Mouse (Mus musculus) bone marrow, adult 2 months (tissue): ENCODE results near the gene Trim47. TPM values are rescaled to one million over a fixed set of nuclear protein-coding genes. Genes with fewer than 3 reads are reported as not detected.
"Not testable (repeated sequence)": the region's sequence is repeated elsewhere in the genome, so short reads cannot be mapped to it uniquely, and the experiment has no call there.

Source experiments
- H3K27ac ChIP-seq: fragments of 200-500 bp; 2 replicates; pipeline ENCODE4 v1.5.1; 2012; ENCODE audit warnings: low read depth, mild to moderate bottlenecking, control low read depth, inconsistent platforms, low read length; ENCODE audit not compliant: control insufficient read depth, poor library complexity, insufficient read depth
- H3K4me1 ChIP-seq: fragments of 200-500 bp; 2 replicates; pipeline ENCODE4 v1.6.1; 2011; ENCODE audit warnings: low read length; ENCODE audit not compliant: control insufficient read depth, insufficient read depth
- H3K4me3 ChIP-seq: fragments of 200-500 bp; replicated peaks from 2 replicates; pipeline ENCODE3; 2011; ENCODE audit warnings: mild to moderate bottlenecking, low read depth, low read length, control low read depth; ENCODE audit not compliant: control insufficient read depth
- CTCF ChIP-seq: fragments of 200-500 bp; IDR thresholded peaks from 2 replicates; pipeline ENCODE4 v1.5.1; 2011; ENCODE audit warnings: low read length, control low read depth; ENCODE audit not compliant: control insufficient read depth, insufficient read depth
- POLR2A ChIP-seq: fragments of 200-500 bp; IDR thresholded peaks from 2 replicates; pipeline ENCODE4 v1.6.1; 2011; ENCODE audit warnings: low read depth, mild to moderate bottlenecking, control low read depth, low read length, borderline replicate concordance; ENCODE audit not compliant: control insufficient read depth
- WGBS: fragments of 180-500 bp; shearing (Covaris S2); methylation state at CpG from one replicate; pipeline ENCODE4 v1.1.7; 2018; 5-methylcytosine and 5-hydroxymethylcytosine counted together
- polyA plus RNA-seq: library from polyadenylated mRNA; stranded (reverse); fragments of >200 nt; gene quantifications from 2 replicates; pipeline ENCODE4 v1.2.4, GENCODE M21; 2011; ENCODE audit warnings: low replicate concordance; ENCODE audit not compliant: missing spikeins, insufficient read depth, insufficient read length

The Trim47 gene
- polyA plus RNA-seq, 1 experiment = 8.9 TPM

DNA sequence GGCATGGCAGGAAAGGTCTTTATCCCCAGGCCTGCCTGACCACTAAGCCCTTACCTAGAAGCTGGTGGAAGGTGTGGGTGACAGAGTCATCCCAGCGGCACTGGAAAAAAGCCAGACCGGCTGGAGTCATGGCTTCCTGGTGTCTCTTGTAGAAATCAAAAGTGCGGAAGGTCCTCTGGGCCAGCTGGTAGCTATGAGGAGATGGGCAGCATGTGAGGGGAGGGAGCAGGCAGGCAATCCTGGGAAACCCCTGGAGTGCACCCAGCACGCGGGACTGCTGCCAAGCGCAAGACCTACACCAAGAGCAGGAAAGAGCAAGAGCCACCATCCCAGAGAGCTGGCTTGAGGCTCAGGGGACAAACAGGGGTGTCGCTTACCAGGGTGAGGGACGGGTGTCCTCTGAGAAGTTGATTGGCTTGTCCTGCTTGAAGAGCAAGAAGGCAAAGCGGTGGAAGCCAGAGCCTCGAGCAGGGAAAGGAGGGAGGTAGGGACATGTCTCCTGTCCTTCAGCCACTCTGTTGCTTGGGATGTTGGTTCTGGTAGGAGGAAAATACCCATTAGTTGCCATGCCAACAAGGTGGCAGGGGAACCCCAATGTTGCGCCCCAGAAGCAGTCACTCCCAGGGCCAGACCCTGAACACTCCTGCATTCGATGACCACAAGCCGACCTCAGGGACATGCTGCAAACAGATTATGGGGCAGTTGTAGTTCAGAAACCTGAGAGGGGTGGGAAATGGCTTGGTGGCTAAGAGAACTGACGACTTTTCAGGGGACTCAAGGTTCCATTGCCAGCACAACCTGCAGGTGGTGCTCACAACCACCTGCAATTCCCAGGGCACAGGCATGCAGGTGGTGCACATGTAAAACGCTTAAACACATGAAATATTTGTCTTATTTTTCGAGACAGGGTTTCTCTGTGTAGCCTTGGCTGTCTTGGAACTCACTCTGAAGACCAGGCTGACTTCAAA, 5.6 kb upstream of the Trim47 start:
- Histone ChIP-seq H3K4me3 (no peak overlapping the region), H3K27ac (no peak overlapping the region), H3K4me1 (peaks cover 5% of the 10 kb centered on the region; the same call in 1 of the 2 replicates)
- WGBS = 76% methylated on average over 16 of the region's 16 CpGs
- TF ChIP-seq POLR2A (no peak), CTCF (peak; percentile 22; the same call in 1 of the 2 replicates)

DNA sequence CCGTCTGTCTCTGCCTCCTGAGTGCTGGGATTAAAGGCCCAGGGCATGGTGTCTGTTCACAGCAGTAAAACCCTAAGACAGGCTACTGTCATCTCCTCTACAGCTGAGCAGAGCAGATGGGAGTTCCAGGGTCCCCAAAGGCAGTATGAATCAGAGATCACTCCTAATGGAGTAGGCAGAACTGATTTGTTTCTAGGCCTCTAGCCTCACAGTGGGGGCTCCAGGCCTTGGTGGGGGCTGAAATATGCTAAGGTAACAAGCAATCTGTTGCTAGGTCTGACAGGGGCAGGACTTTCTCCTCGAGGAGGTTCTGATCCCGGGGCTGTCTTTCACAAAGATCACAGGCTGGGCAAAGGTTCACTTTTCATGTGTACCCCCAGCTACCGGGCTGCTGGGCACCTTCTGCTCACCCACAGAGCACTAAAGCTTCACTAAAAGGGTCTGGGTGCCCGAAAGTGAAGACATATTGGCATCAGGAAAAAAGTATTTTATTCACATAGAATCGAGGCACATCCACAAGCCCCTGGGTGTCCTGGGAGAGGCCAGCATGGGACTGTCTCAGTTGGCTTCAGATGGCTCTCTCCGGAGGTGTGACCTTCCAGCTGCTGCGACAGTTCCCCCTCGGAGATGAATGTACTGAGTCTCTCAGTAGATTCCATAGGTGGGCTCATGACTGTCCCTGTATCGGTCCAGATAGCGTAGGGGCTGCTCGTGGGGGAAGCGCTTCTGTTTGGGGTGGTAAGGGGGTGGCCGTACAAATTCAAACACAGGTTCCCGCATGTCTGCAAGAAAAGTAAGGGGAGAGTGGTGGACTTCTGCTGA, 4.5 kb upstream of the Trim47 start:
- no peak for TF ChIP-seq CTCF
- Histone ChIP-seq H3K4me3 (peak overlapping the region; percentile 97), H3K27ac (peak overlapping the region; percentile 98), H3K4me1 (peaks cover 5% of the 10 kb centered on the region; the same call in 1 of the 2 replicates)
- WGBS = 77% methylated on average over 15 of the region's 15 CpGs

DNA sequence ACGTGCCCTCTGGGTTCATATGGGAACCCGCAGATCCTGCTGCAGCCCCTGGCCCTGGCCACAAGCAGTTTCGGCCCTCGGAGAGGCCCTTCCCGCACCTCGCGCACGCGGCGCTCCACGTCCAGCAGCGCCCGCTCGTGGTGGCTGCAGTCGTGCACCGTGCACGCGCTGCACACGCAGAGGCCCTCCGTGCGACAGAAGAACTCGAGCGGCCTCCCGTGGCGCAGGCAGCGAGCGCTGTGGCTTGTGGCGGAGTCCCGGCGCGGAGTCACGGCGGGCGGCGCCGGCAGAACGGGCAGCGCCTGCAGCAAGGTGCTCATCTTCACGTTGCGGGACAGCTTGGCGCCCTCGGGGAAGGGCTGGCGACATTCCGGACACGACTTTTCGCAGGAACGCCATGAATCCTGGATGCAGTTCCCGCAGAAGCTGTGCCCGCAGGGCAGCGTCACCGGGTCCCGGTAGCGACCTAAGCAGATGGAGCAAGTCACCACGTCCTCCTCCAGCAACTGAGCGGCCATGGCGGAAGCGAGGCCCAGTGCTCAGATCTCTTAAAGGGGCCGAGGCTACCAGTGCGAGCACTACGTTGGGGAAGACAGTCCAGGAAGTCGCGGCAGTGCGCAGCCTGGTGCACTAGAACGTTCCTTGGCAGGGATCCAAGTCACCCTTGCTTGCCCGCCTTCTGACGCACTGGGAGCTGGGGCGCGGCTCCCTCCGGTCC, 3.6 kb upstream of the Trim47 start, which contains the start of gene Trim65:
TSS of gene Trim65 (minus strand) at position 641 of the 718 bp plus-strand sequence.
- under 1% methylated on average over 69 of the region's 69 CpGs for WGBS
- Histone ChIP-seq H3K4me3 (peak within 1 kb of the TSS; percentile 97), H3K4me1 (peaks cover 5% of the 10 kb centered on the region; the same call in 1 of the 2 replicates), H3K27ac (peak within 1 kb of the TSS; percentile 98)
- TF ChIP-seq CTCF (peak; percentile 80), POLR2A (peak; percentile 80)

DNA sequence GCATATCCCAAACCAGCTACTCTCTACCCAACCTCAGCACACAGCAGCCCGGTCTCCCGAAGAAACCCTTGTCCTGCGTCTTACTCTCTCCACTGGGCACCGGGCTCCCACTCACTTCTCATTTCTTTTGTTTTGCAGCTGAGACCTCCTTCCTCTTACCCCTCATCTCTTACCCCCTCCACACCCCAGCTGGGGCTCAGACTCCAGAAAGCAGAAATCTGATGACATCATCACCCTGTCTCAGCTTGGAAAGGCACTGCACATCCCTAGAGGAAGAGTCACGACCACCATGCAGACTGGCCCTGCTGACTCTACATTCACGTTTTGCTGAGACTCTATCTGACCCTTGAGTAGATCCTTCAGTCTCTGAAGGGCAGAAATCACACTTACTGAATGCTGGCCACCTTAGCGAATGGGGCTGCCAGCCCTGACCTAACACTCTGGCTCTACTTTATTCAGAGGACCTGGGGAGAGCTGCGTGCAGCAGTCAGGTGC, 3.0 kb upstream of the Trim47 start:
- 3% methylated on average over 8 of the region's 8 CpGs for WGBS
- peaks cover 5% of the 10 kb centered on the region; the same call in 1 of the 2 replicates for H3K4me1 ChIP-seq
- TF ChIP-seq CTCF (no peak), POLR2A (no peak)

DNA sequence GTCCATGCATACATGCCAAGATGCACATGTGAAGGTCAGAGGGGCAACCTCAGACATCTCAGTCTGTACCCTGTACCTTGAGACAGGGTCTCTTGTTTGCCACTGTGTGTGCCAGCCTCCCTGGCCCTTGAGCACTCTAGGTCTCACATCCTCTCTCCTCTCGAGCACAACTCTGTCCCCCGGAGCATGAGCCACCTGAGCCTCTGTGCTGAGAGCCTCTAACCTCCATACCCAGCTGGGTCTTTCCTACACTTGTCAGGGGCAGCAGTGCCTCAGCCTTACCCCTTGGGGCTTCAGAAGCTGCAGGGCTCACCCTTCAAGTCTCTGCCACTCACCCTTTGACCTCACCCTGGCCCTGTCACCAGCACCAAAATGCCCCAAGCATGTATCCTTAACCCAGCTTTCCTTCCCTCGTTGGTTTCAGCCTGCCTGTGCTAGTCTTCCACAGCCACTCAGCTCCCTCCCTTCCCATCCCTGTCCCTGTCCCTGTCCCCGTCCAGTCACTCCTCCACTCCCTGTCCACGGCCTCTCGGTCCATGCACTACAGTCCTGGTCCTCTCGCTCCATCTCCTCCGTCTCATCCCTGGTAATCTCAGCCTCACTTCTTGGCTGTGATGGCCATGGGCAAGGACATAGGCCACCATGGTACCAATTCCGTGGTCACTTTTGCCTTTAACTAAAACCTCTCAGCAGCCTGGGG, 2.2 kb upstream of the Trim47 start:
- Histone ChIP-seq H3K4me3 (peak overlapping the region; percentile 12), H3K4me1 (peaks cover 5% of the 10 kb centered on the region; the same call in 1 of the 2 replicates), H3K27ac (peak overlapping the region; percentile 1; the same call in 1 of the 2 replicates)
- no peak for TF ChIP-seq POLR2A
- no peak for TF ChIP-seq CTCF
- WGBS = 72% methylated on average over 9 of the region's 9 CpGs

More for the DNA sequence above, 3.0 kb upstream of the Trim47 start:
- Histone ChIP-seq H3K4me3 (peak overlapping the region; percentile 97), H3K27ac (peak overlapping the region; percentile 98)

DNA sequence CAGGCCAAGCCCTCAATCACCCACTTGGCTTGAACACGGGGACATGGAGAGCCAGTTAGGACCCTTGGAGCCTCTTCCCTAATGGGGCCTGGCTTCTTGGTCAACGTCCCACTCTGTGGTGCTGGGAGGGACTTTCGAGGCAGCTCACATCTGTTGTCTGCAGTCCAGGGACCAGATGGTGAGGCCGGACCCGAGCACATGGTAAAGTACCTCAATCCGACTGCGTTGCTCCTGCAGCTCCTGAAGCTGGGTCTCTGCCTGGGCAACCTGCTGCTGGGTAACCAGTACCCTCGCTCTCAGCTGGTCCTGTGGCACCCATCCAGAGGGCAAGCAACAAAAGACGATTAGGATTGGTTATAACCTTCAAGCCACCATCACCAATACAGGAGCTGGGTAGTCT, 976 bp upstream of the Trim47 start:
- 84% methylated on average over 9 of the region's 9 CpGs for WGBS
- Histone ChIP-seq H3K27ac (no peak overlapping the region), H3K4me1 (peaks cover 5% of the 10 kb centered on the region; the same call in 1 of the 2 replicates), H3K4me3 (no peak overlapping the region)
- no peak for TF ChIP-seq POLR2A
- TF ChIP-seq CTCF = no peak

DNA sequence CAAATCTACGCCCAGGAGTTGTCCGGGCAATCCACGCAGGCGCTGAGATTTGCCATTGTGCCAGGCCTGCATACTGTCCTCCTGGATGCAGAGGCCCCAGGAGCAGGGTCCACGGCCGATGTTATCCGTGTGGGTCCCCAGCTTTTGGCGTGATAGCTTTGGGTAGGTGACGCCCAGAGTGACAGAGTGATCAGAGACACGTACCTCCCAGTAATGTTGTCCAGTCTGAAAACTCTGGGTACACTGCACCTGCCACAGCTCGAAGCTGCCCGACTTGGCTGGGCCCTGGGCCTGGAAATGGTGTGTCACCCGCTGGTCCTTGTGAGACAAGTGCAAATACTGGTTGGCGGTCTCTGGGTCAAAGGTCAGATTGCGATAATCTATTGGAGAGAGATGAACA, 749 bp downstream of the Trim47 start:
- Histone ChIP-seq H3K4me3 (no peak overlapping the region), H3K27ac (no peak overlapping the region), H3K4me1 (peaks cover 5% of the 10 kb centered on the region; the same call in 1 of the 2 replicates)
- TF ChIP-seq CTCF = no peak
- no peak for TF ChIP-seq POLR2A
- WGBS = 95% methylated on average over 15 of the region's 15 CpGs

DNA sequence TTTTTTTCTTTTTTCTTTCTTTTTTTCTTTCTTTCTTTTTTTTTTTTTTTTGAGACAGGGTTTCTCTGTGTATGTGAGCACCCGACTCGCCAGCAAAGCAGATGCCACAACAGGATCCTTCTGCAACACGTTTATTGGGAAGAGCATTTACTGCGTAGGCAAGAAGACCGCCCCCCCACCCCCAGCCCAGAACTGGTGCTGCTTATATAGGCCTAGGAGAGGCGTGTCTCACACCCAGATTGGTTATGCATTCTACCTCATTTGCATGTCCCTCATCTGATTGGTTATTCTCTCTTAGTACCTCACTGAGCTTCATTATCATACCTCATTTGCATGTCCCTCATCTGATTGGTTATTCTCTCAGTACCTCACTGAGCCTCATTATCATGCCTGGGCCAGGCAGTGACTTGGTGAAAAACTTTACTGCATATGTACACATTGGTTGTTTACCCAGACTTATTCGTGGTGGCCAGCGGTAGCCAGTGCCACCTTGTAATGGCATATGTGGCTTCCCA, 5.2 kb downstream of the Trim47 start:
- not testable (repeated sequence) for H3K27ac ChIP-seq, H3K4me1 ChIP-seq, H3K4me3 ChIP-seq
- 89% methylated on average over 8 of the region's 8 CpGs for WGBS
